Mouse (Mus musculus) T-cell, adult 66 days (primary cell): Measurements from ENCODE around the gene Gm6040. TPM values are rescaled to one million over a fixed set of nuclear protein-coding genes. Genes with fewer than 3 reads are reported as not detected.

Source experiments
- total RNA-seq, 2 experiments: library from RNA; stranded (reverse); gene quantifications; 3 replicates in 1 of 2; 4 replicates in 1 of 2; pipeline ENCODE4 v1.2.4; 2023

Gm6040 gene
- not detected for total RNA-seq

GRCm38 (mm10) chr8:20921971-20922370 lies at the start of gene Gm6040:
Gm6040 (minus strand) TSS chr8:20922071.

GRCm38 (mm10) chr8:20944610-20945009 lies 22.7 kb upstream of the Gm6040 start, which contains the start of gene AY761185:
AY761185 (minus strand) TSS chr8:20944710.

GRCm38 (mm10) chr8:20902527-20902926 lies 19.3 kb downstream of the Gm6040 start, which contains the start of gene Gm15056:
Gm15056 (minus strand) TSS chr8:20902627.

GRCm38 (mm10) chr8:20892369-20892768 lies 29.5 kb downstream of the Gm6040 start, which contains the start of gene Defb33:
Defb33 (plus strand) TSS chr8:20892669.

Other genes starting within 250 kb of the Gm6040 start
- not detected for gene Defb33, start 29.4 kb downstream of the Gm6040 start, total RNA-seq
- not detected for gene Gm15056, start 19.4 kb downstream of the Gm6040 start, total RNA-seq
- gene AY761185, start 22.6 kb upstream of the Gm6040 start, total RNA-seq = not detected
- gene Defa21, start 103.5 kb upstream of the Gm6040 start, total RNA-seq = not detected
- gene Defa23, start 133.0 kb upstream of the Gm6040 start, total RNA-seq = not detected
- not detected for gene Defa35, start 143.0 kb upstream of the Gm6040 start, total RNA-seq
- not detected for gene Defa25, start 162.4 kb upstream of the Gm6040 start, total RNA-seq
- not detected for gene Gm14851, start 174.0 kb upstream of the Gm6040 start, total RNA-seq
- not detected for gene Defa30, start 212.6 kb upstream of the Gm6040 start, total RNA-seq
- not detected for gene Defa22, start 240.2 kb upstream of the Gm6040 start, total RNA-seq